Mouse (Mus musculus): ENCODE results near the gene Rheb. TPM values are rescaled to one million over a fixed set of nuclear protein-coding genes. Genes with fewer than 3 reads are reported as not detected.
"Not testable (repeated sequence)": the region's sequence is repeated elsewhere in the genome, so short reads cannot be mapped to it uniquely, and the experiment has no call there.

The Rheb gene
- polyA plus RNA-seq, 1 experiment = not detected

- TF ChIP-seq CTCF (IDR thresholded peaks at IDR 0.05; ENCODE audit: insufficient read depth, low read depth, low read length) (no peak), POLR2A (IDR thresholded peaks at IDR 0.05; ENCODE audit: insufficient read depth, low read depth, low read length) (no peak)
- peaks cover 4% of the 10 kb centered on the region; the same call in 1 of the 2 replicates for H3K4me1 ChIP-seq (ENCODE audit: control insufficient read depth, insufficient read depth, low read length)
- 93% methylated on average over 2 of the region's 2 CpGs for WGBS
- H3K4me3 ChIP-seq (ENCODE audit: insufficient read depth, low read depth, low read length) = no peak overlapping the region
- H3K27ac ChIP-seq (ENCODE audit: insufficient read depth, low read depth, low read length) = no peak overlapping the region
Measured at GRCm38 (mm10) chr5:24827173-24827572, 15.3 kb downstream of the Rheb start.

- TF ChIP-seq POLR2A (IDR thresholded peaks at IDR 0.05; ENCODE audit: insufficient read depth, low read depth, low read length) (no peak), CTCF (IDR thresholded peaks at IDR 0.05; ENCODE audit: insufficient read depth, low read depth, low read length) (no peak)
- WGBS = 84% methylated on average over 9 of the region's 9 CpGs
- H3K4me3 ChIP-seq (ENCODE audit: insufficient read depth, low read depth, low read length) = no peak overlapping the region
- peaks cover 8% of the 10 kb centered on the region for H3K4me1 ChIP-seq (ENCODE audit: control insufficient read depth, insufficient read depth, low read length)
- H3K27ac ChIP-seq (ENCODE audit: insufficient read depth, low read depth, low read length) = no peak overlapping the region; the same call in 1 of the 2 replicates
Measured at GRCm38 (mm10) chr5:24826056-24826770, 16.2 kb downstream of the Rheb start.

- 69% methylated on average over 4 of the region's 4 CpGs for WGBS
- TF ChIP-seq POLR2A (IDR thresholded peaks at IDR 0.05; ENCODE audit: insufficient read depth, low read depth, low read length) (no peak), CTCF (IDR thresholded peaks at IDR 0.05; ENCODE audit: insufficient read depth, low read depth, low read length) (no peak)
Measured at GRCm38 (mm10) chr5:24825365-24826055, 16.9 kb downstream of the Rheb start.

GRCm38 (mm10) chr5:24823864-24824405 is 18.5 kb downstream of the Rheb start:
- Histone ChIP-seq H3K4me1 (ENCODE audit: control insufficient read depth, insufficient read depth, low read length) (peaks cover 8% of the 10 kb centered on the region), H3K27ac (ENCODE audit: insufficient read depth, low read depth, low read length) (no peak overlapping the region), H3K4me3 (ENCODE audit: insufficient read depth, low read depth, low read length) (no peak overlapping the region)
- TF ChIP-seq POLR2A (IDR thresholded peaks at IDR 0.05; ENCODE audit: insufficient read depth, low read depth, low read length) (no peak), CTCF (IDR thresholded peaks at IDR 0.05; ENCODE audit: insufficient read depth, low read depth, low read length) (no peak)
- WGBS = 72% methylated on average over 6 of the region's 6 CpGs

More at GRCm38 (mm10) chr5:24825365-24826055, 16.9 kb downstream of the Rheb start:
- Histone ChIP-seq H3K4me3 (ENCODE audit: insufficient read depth, low read depth, low read length) (no peak overlapping the region), H3K27ac (ENCODE audit: insufficient read depth, low read depth, low read length) (no peak overlapping the region), H3K4me1 (ENCODE audit: control insufficient read depth, insufficient read depth, low read length) (peaks cover 8% of the 10 kb centered on the region)

GRCm38 (mm10) chr5:24822781-24823180 is 19.6 kb downstream of the Rheb start:
- peaks cover 8% of the 10 kb centered on the region for H3K4me1 ChIP-seq (ENCODE audit: control insufficient read depth, insufficient read depth, low read length)
- WGBS = 80% methylated on average over 3 of the region's 3 CpGs
- no peak overlapping the region for H3K4me3 ChIP-seq (ENCODE audit: insufficient read depth, low read depth, low read length)
- no peak overlapping the region for H3K27ac ChIP-seq (ENCODE audit: insufficient read depth, low read depth, low read length)
- no peak for TF ChIP-seq POLR2A (IDR thresholded peaks at IDR 0.05; ENCODE audit: insufficient read depth, low read depth, low read length)
- TF ChIP-seq CTCF (IDR thresholded peaks at IDR 0.05; ENCODE audit: insufficient read depth, low read depth, low read length) = no peak

GRCm38 (mm10) chr5:24822231-24822630 is 20.2 kb downstream of the Rheb start:
- not testable (repeated sequence) for H3K27ac ChIP-seq (ENCODE audit: insufficient read depth, low read depth, low read length); H3K4me3 ChIP-seq (ENCODE audit: insufficient read depth, low read depth, low read length); H3K4me1 ChIP-seq (ENCODE audit: control insufficient read depth, insufficient read depth, low read length)
- 73% methylated on average over 3 of the region's 3 CpGs for WGBS

GRCm38 (mm10) chr5:24821403-24821841 is 21.0 kb downstream of the Rheb start:
- Histone ChIP-seq H3K27ac (ENCODE audit: insufficient read depth, low read depth, low read length) (no peak overlapping the region), H3K4me1 (ENCODE audit: control insufficient read depth, insufficient read depth, low read length) (peaks cover 11% of the 10 kb centered on the region), H3K4me3 (ENCODE audit: insufficient read depth, low read depth, low read length) (no peak overlapping the region)
- TF ChIP-seq POLR2A (IDR thresholded peaks at IDR 0.05; ENCODE audit: insufficient read depth, low read depth, low read length) (no peak), CTCF (IDR thresholded peaks at IDR 0.05; ENCODE audit: insufficient read depth, low read depth, low read length) (no peak)
- 79% methylated on average over 3 of the region's 3 CpGs for WGBS

GRCm38 (mm10) chr5:24820627-24821026 is 21.8 kb downstream of the Rheb start:
- Histone ChIP-seq H3K27ac (ENCODE audit: insufficient read depth, low read depth, low read length) (no peak overlapping the region), H3K4me1 (ENCODE audit: control insufficient read depth, insufficient read depth, low read length) (peaks cover 11% of the 10 kb centered on the region), H3K4me3 (ENCODE audit: insufficient read depth, low read depth, low read length) (no peak overlapping the region)
- TF ChIP-seq POLR2A (IDR thresholded peaks at IDR 0.05; ENCODE audit: insufficient read depth, low read depth, low read length) (no peak), CTCF (IDR thresholded peaks at IDR 0.05; ENCODE audit: insufficient read depth, low read depth, low read length) (no peak)
- WGBS = 71% methylated on average over 5 of the region's 5 CpGs

- Histone ChIP-seq H3K4me1 (ENCODE audit: control insufficient read depth, insufficient read depth, low read length) (peaks cover 9% of the 10 kb centered on the region), H3K4me3 (ENCODE audit: insufficient read depth, low read depth, low read length) (no peak overlapping the region), H3K27ac (ENCODE audit: insufficient read depth, low read depth, low read length) (no peak overlapping the region)
- no peak for TF ChIP-seq CTCF (IDR thresholded peaks at IDR 0.05; ENCODE audit: insufficient read depth, low read depth, low read length)
- no peak for TF ChIP-seq POLR2A (IDR thresholded peaks at IDR 0.05; ENCODE audit: insufficient read depth, low read depth, low read length)
- 27% methylated on average over 4 of the region's 4 CpGs for WGBS
Measured at GRCm38 (mm10) chr5:24817191-24817590, 25.2 kb downstream of the Rheb start.
